Mouse (Mus musculus): ENCODE data around the gene Hist1h3i.
"Not testable (repeated sequence)": the region's sequence is repeated elsewhere in the genome, so short reads cannot be mapped to it uniquely, and the experiment has no call there.

The Hist1h3i gene

GRCm38 (mm10) chr13:21783255-21783617 lies at the start of gene Hist1h3i:
Gene Hist1h3i (minus strand): TSS chr13:21783370.
- DNase-seq (ENCODE audit: inconsistent age in 2 of 2, low spot score in 1 of 2) = peak; percentile 55 to 94

DNA sequence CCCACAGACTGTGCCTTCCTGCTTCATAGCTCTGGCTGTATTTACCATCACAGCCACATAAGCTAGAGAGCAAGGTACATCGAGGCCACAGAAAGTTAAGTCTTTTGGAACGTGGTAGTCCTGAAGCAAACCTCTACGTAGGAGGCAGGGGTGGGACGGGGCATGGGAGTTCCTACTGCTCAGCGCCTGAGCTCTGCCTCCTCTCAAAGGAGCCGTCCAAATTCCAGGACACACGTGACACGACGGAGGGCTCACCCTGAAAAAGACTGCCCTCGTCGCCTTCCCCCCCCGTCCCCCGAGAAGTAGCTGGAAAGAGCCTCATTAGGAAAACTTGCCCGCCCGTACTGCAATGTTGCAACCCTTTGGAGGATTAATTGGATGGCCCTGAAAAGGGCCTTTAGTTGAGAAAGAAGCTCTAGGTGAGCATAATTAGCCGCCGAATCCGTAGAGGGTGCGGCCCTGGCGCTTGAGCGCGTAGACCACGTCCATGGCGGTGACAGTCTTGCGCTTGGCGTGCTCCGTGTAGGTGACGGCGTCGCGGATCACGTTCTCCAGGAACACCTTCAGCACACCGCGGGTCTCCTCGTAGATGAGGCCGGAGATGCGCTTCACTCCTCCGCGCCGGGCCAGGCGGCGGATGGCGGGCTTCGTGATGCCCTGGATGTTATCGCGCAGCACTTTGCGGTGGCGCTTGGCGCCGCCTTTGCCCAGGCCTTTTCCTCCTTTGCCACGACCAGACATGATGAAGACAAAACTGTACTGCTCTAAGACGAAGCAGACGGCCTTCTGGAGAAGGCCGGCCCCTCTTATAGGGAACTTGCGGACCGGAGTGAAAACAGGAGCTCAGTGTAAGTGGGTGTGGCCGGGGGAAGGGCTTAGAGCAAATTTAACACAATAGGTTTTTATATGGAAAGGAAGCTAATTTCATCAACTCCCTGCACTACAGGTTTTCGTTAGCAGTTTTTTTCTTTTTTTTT lies 48.5 kb upstream of the Hist1h3i start, which contains the start of gene Hist1h4n:
Gene Hist1h4n (minus strand): TSS at position 779 of the 977 bp plus-strand sequence.
- DNase-seq (ENCODE audit: inconsistent age in 2 of 2, low spot score in 1 of 2) = peak; percentile 58 to 84

- DNase-seq (ENCODE audit: inconsistent age in 2 of 2, low spot score in 1 of 2) = peak in 1 of 2 experiments; percentile 24
Measured at GRCm38 (mm10) chr13:21830344-21830743, 47.2 kb upstream of the Hist1h3i start.

GRCm38 (mm10) chr13:21828511-21828910 lies 45.3 kb upstream of the Hist1h3i start:
- no peak for DNase-seq (ENCODE audit: inconsistent age in 2 of 2, low spot score in 1 of 2)

- DNase-seq (ENCODE audit: inconsistent age in 2 of 2, low spot score in 1 of 2) = not testable (repeated sequence)
Measured at GRCm38 (mm10) chr13:21820082-21820890, 37.1 kb upstream of the Hist1h3i start.

DNA sequence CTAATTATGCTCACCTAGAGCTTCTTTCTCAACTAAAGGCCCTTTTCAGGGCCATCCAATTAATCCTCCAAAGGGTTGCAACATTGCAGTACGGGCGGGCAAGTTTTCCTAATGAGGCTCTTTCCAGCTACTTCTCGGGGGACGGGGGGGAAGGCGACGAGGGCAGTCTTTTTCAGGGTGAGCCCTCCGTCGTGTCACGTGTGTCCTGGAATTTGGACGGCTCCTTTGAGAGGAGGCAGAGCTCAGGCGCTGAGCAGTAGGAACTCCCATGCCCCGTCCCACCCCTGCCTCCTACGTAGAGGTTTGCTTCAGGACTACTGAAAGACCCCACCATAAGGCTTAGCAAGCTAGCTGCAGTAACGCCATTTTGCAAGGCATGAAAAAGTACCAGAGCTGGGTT lies 28.9 kb upstream of the Hist1h3i start:
- peak in 1 of 2 experiments; percentile 48 for DNase-seq (ENCODE audit: inconsistent age in 2 of 2, low spot score in 1 of 2)

DNA sequence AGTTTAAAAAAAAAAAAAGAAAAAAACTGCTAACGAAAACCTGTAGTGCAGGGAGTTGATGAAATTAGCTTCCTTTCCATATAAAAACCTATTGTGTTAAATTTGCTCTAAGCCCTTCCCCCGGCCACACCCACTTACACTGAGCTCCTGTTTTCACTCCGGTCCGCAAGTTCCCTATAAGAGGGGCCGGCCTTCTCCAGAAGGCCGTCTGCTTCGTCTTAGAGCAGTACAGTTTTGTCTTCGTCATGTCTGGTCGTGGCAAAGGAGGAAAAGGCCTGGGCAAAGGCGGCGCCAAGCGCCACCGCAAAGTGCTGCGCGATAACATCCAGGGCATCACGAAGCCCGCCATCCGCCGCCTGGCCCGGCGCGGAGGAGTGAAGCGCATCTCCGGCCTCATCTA lies 28.4 kb upstream of the Hist1h3i start, which contains the start of gene Hist1h4m:
Gene Hist1h4m (plus strand): TSS at position 208 of the 400 bp plus-strand sequence.
- DNase-seq (ENCODE audit: inconsistent age in 2 of 2, low spot score in 1 of 2) = peak; percentile 62 to 89

GRCm38 (mm10) chr13:21811074-21811473 lies 27.9 kb upstream of the Hist1h3i start:
- DNase-seq (ENCODE audit: inconsistent age in 2 of 2, low spot score in 1 of 2) = not testable (repeated sequence)

DNA sequence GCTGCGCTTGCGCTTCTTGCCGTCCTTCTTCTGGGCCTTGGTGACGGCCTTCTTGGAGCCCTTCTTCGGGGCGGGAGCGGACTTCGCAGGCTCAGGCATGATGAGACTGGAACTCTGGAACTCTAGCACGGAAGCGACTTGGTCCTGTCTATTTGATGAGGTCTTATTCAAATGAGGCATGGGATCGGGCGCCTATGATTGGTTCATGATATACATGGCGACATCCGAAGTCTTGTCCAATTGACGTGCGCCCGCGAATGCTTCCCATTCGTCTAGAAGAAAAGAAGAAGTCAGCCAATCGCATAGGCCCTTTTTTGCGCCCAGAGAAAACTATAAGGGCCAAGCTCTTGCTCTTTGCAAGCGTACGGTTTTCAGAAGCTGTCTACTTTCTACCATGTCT lies 26.9 kb upstream of the Hist1h3i start, which contains the start of the genes Hist1h2bq and Hist1h2ao:
Gene Hist1h2bq (minus strand): TSS at position 125 of the 400 bp plus-strand sequence.
Gene Hist1h2ao (plus strand): TSS at position 393 of the 400 bp plus-strand sequence.
- not testable (repeated sequence) for DNase-seq (ENCODE audit: inconsistent age in 2 of 2, low spot score in 1 of 2)

DNA sequence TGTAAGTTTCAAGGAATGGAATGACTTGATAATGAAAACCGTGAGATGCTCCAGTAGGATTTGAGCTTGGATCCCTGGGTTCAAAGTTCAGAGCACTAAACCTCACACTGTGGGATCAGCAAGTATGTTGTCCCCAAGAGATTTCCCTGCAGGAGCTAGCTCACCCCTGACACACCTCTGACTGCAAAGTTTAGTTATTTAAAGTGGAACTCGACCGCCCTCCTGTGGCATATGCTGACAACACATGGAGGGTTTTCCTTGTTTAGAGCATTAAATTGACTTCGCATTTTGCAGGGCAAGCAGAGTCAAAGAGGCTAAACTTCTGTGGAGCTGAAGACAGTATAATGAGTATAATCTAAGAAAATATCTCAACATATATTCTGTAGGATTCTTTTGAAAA lies 19.9 kb upstream of the Hist1h3i start:
- DNase-seq (ENCODE audit: inconsistent age in 2 of 2, low spot score in 1 of 2) = not testable (repeated sequence)

GRCm38 (mm10) chr13:21797163-21797562 lies 14.0 kb upstream of the Hist1h3i start:
- not testable (repeated sequence) for DNase-seq (ENCODE audit: inconsistent age in 2 of 2, low spot score in 1 of 2)

- no peak for DNase-seq (ENCODE audit: inconsistent age in 2 of 2, low spot score in 1 of 2)
Measured at GRCm38 (mm10) chr13:21795584-21795983, 12.4 kb upstream of the Hist1h3i start.

GRCm38 (mm10) chr13:21790601-21791283 lies 7.6 kb upstream of the Hist1h3i start:
- DNase-seq (ENCODE audit: inconsistent age in 2 of 2, low spot score in 1 of 2) = peak in 1 of 2 experiments; percentile 65

GRCm38 (mm10) chr13:21789925-21790324 lies 6.8 kb upstream of the Hist1h3i start:
- DNase-seq (ENCODE audit: inconsistent age in 2 of 2, low spot score in 1 of 2) = no peak

GRCm38 (mm10) chr13:21787760-21788593 lies 4.8 kb upstream of the Hist1h3i start:
- DNase-seq (ENCODE audit: inconsistent age in 2 of 2, low spot score in 1 of 2) = no peak

DNA sequence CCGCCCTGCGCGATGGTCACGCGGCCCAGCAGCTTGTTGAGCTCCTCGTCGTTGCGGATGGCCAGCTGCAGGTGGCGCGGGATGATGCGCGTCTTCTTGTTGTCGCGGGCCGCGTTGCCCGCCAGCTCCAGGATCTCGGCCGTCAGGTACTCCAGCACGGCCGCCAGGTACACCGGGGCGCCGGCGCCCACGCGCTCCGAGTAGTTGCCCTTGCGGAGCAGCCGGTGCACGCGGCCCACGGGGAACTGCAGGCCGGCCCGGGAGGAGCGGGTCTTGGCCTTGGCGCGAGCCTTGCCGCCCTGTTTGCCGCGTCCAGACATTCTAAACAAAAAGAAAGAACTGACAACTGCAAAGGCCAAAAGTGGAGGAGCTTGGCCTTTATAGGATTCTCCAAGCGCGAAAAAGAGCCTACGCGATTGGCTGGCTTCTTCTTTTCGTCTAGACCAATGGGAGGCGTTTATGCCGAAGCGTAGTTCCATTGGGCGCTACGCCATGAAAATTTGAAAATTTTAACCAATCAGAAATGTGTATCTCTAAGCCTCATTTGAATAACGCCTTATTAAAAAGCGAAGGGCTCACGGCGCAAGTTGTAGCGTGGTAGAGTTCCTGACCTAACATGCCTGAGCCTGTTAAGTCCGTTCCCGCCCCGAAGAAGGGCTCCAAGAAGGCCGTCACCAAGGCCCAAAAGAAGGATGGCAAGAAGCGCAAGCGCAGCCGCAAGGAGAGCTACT lies 3.9 kb upstream of the Hist1h3i start, which contains the start of the genes Hist1h2an and Hist1h2bp:
Gene Hist1h2an (minus strand): TSS at position 320 of the 731 bp plus-strand sequence.
Gene Hist1h2bp (plus strand): TSS at position 563 of the 731 bp plus-strand sequence.
- DNase-seq (ENCODE audit: inconsistent age in 2 of 2, low spot score in 1 of 2) = peak; percentile 91 to 98

GRCm38 (mm10) chr13:21786189-21786898 lies 3.2 kb upstream of the Hist1h3i start:
- peak in 1 of 2 experiments; percentile 21 for DNase-seq (ENCODE audit: inconsistent age in 2 of 2, low spot score in 1 of 2)

- peak in 1 of 2 experiments; percentile 18 for DNase-seq (ENCODE audit: inconsistent age in 2 of 2, low spot score in 1 of 2)
Measured at GRCm38 (mm10) chr13:21784311-21784710, 1.1 kb upstream of the Hist1h3i start.
